Mouse (Mus musculus) thymus, adult 2 months (tissue): ENCODE measurements around the gene Padi1. TPM values are rescaled to one million over a fixed set of nuclear protein-coding genes. Genes with fewer than 3 reads are reported as not detected.

ENCODE experiments used
- DNase-seq: peaks from one replicate; pipeline ENCODE4 v3.0.0; 2021
- H3K27ac ChIP-seq: fragments of 200-500 bp; 2 replicates; pipeline ENCODE4 v1.5.1; 2012; ENCODE audit warnings: low read length, control low read depth; ENCODE audit not compliant: control insufficient read depth, insufficient read depth
- H3K27me3 ChIP-seq: fragments of 200-500 bp; 2 replicates; pipeline ENCODE4 v1.6.1; 2012; ENCODE audit warnings: mild to moderate bottlenecking, low read length, moderate library complexity, mixed read lengths; ENCODE audit not compliant: control insufficient read depth, insufficient read depth
- H3K36me3 ChIP-seq: fragments of 200-500 bp; 2 replicates; pipeline ENCODE4 v1.6.1; 2012; ENCODE audit warnings: mild to moderate bottlenecking, low read length, moderate library complexity; ENCODE audit not compliant: control insufficient read depth, insufficient read depth
- H3K4me1 ChIP-seq: fragments of 200-500 bp; replicated peaks from 2 replicates; pipeline ENCODE4 v1.6.1; 2012; ENCODE audit warnings: low read length; ENCODE audit not compliant: control insufficient read depth, insufficient read depth
- H3K4me3 ChIP-seq: fragments of 200-500 bp; 2 replicates; pipeline ENCODE4 v1.5.1; 2012; ENCODE audit warnings: mild to moderate bottlenecking, low read length, control low read depth, moderate library complexity; ENCODE audit not compliant: control insufficient read depth, insufficient read depth
- CTCF ChIP-seq: fragments of 200-500 bp; IDR thresholded peaks from 2 replicates; pipeline ENCODE4 v1.5.1; 2012; ENCODE audit warnings: mild to moderate bottlenecking, control low read depth, low read length, moderate library complexity, borderline replicate concordance; ENCODE audit not compliant: control insufficient read depth, poor library complexity, insufficient read depth; ENCODE audit errors: extremely low read depth
- POLR2A ChIP-seq: fragments of 200-500 bp; IDR thresholded peaks from 2 replicates; pipeline ENCODE4 v1.6.1; 2012; ENCODE audit warnings: mild to moderate bottlenecking, low read length, control low read depth, moderate library complexity; ENCODE audit not compliant: control insufficient read depth, poor library complexity, insufficient read depth; ENCODE audit errors: extremely low read depth
- WGBS: fragments of 180-500 bp; shearing (Covaris S2); methylation state at CpG from one replicate; pipeline ENCODE4 v1.1.7; 2018; 5-methylcytosine and 5-hydroxymethylcytosine counted together
- polyA plus RNA-seq: library from polyadenylated mRNA; depleted of rRNA; stranded (reverse); fragments of >200 nt; gene quantifications from 2 replicates; pipeline ENCODE4 v1.2.3, GENCODE M21; 2012

Padi1 gene
- polyA plus RNA-seq, 1 experiment, result 0.85 TPM

DNA sequence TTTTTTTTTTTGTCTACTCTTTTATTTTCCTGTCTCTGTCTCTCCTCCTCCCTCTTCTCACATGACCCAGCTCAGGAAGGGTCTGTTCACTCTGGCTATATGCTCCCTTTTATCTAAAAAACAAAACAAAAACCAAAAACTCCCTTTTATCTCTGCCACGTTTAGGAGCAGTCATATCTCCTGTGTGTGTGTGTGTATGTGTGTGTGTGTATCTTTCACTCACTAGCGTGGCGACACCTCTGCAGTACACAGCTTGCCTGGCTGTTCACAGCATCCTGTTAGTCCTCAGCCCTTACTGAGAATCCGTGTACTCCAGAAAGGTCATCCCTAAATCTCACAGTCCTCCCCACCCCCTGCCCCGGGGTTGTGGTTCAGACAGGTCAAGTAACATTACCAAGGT lies 30.1 kb downstream of the Padi1 start:
- H3K4me3 ChIP-seq, result no peak overlapping the region
- no peak overlapping the region for H3K27ac ChIP-seq
- no peak for DNase-seq
- 42% methylated on average over 5 of the region's 5 CpGs for WGBS
- peaks cover 56% of the 10 kb centered on the region for H3K4me1 ChIP-seq
- no peaks in the 10 kb centered on the region for H3K27me3 ChIP-seq
- no peaks in the 10 kb centered on the region for H3K36me3 ChIP-seq
- no peak for TF ChIP-seq CTCF
- no peak for TF ChIP-seq POLR2A

DNA sequence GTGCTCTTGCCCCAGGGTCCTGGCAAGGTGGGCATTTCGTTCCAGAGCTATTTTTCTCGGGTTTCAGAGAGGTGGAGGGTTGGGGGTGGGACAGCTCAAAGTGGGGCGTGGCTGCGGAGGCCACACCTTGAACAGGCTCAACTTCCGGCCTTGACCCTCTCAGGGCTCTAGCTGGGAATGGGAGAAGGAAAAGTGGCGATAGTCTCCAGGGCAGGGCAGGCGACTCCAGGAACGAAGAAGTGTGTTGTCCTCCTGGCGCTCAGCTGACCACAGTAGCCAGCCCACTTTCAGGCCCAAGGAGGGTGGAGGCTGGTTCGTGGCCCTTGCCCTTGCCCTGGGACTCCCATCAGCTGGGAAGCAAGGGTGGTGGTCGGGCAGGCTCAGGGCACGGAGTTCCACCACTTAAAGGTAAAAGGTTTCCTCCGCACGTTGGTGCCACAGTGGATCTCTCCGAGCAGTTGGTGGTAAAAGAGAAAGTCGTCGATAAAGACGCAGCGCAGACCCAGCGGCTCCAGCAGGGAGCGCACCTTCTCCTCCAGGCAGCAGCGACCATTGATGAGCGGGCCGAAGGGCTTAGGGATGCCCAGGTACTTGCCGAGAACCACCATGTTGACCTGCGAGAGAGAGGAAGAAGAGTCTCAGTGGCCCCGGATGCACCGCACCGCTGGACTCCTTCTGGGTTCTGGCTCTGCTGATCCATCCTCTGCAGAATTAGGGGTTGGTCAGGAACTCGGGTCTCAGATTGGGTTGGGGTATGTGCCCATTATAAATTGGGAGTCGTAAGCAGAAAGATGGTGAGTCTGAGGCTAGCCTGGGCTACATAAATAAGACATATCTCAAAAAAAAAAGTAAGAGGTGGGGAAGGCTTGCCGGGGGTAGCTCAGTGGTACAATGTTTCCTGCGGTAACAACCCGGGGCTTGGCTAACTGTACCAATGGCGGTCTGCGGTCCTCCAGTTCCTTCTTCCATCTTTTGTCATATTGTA lies 31.0 kb downstream of the Padi1 start:
- Histone ChIP-seq H3K27me3 (no peaks in the 10 kb centered on the region), H3K4me3 (peak overlapping the region; percentile 53), H3K36me3 (no peaks in the 10 kb centered on the region), H3K4me1 (peaks cover 62% of the 10 kb centered on the region), H3K27ac (peak overlapping the region; percentile 12; the same call in 1 of the 2 replicates)
- TF ChIP-seq CTCF (peak; percentile 63; the same call in 1 of the 2 replicates), POLR2A (no peak)
- WGBS, result 28% methylated on average over 36 of the region's 36 CpGs
- DNase-seq, result peak; percentile 47

DNA sequence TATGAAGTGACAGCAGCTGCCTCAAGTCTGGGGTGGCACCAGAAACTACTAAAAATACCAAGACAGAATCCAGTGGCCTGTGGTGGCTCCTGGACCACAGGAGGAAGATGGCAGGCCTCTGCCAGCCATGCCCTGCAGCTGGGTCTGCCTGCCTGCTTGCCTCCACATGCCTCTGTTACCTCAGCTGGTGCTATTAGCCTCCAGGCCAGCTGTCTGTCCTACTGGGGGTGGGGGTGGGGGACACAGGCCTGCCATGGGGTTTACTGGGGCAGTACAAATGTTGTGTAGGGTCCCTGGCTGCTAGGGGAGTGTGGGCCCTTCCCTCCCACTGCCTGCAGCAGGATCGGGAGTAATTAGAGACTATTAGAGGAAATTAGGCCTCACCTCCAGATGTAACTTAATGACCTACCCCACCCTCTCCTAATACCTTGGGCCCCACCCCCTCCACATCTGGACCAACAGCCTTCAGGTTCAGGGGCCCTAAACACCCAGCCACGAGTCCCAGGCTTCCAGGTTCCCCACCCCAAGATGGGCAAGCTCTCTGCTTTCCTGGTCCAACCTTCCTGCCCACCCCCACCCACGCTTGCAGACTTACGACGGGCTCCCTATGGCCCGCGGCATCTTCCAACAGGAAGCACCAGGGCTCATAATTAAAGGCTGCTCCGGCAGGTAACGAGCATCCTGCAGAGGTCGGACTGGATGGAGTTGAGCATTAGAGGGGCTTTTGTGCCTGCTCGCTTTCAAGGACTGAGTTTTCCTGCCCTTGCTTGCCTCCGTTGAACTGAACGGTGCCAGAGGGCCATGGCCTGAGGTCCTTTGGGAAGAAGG lies 32.0 kb downstream of the Padi1 start:
- Histone ChIP-seq H3K4me1 (peaks cover 62% of the 10 kb centered on the region), H3K27me3 (no peaks in the 10 kb centered on the region), H3K27ac (peak overlapping the region; percentile 12; the same call in 1 of the 2 replicates), H3K4me3 (peak overlapping the region; percentile 53), H3K36me3 (no peaks in the 10 kb centered on the region)
- 66% methylated on average over 13 of the region's 13 CpGs for WGBS
- no peak for TF ChIP-seq CTCF
- DNase-seq, result no peak

DNA sequence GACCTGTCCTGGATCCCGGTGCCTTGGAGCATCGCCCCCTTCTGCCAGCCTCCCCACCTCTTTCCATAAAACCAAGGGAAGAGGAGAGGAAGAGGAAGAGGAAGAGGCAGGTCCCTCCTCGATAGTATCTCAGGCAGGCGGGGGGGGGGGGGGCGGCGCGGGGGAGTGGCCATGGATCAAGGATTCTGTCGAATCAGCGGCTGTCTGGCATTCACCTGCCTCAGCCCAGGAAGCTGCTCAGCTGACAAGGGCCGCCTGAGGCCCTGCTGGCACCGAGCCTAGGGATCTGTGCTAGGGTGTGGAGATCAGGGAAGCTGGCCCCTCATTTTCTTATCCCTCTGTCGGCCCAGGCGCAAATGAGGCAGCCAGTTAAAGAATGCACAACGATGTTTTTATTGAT lies 33.0 kb downstream of the Padi1 start:
- no peak for TF ChIP-seq POLR2A
- no peak for TF ChIP-seq CTCF
- no peak for DNase-seq
- WGBS, result 41% methylated on average over 10 of the region's 14 CpGs
- H3K27ac ChIP-seq, result peak overlapping the region; percentile 11; the same call in 1 of the 2 replicates
- H3K36me3 ChIP-seq, result no peaks in the 10 kb centered on the region
- no peak overlapping the region for H3K4me3 ChIP-seq
- no peaks in the 10 kb centered on the region for H3K27me3 ChIP-seq
- H3K4me1 ChIP-seq, result peaks cover 62% of the 10 kb centered on the region

DNA sequence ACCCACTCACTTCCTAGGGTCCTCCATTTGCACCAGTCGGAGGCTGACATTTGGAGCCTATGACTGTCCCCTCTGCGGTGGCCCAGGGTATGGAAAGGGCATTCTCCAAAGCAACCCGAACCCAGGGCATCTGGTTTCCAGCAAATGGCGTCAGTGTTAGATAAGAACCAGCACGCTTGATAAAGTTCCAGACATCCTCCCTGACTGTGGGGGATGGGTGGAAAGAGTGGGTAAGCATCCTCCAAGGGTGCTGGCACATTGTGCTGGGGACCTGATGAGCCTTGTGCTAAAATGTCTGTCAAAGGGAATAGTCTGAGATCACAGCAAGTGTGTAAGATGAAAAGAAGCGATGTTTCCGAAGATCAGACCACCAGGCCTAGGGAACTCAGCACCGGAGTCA lies 33.4 kb downstream of the Padi1 start:
- peaks cover 62% of the 10 kb centered on the region for H3K4me1 ChIP-seq
- no peak for DNase-seq

DNA sequence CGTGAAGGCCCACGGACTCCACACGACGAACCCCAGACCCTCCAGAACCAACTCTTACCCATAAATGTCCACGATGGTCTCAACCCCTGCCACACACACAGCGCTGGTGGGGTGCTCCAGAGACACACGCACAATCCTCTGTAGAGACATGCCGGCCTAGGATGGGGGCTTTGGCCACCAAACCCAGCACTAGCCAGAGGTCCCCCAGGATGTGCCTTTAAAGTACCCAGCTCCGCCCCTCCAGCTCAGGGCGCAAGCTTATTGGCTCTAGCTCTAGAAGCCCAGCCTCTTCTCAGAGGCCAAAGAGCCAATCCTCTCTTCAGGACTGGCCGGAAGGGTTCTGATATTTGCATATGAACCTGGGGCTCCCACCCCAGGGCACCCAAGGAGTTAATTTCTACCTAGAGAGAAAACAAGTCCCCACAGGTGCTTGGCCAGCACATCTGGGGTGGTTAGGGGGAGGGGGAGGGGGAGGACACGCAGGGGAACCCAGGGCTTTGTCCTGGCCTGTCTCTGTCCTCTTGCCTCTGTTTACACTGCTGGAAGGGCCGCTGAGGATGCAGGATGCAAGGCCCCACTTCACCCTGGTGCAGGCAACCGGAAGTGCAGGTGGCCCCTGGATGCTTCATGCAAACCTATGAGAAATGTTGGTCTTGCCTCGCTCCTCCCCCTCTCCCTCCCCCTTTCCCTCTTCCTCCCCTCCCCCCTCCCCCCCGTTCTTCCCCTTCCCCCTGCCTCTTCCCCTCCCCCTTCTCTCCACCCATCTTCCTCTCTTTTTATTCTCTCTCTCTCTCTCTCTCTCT lies 34.9 kb downstream of the Padi1 start, which contains the start of gene Padi3:
Gene Padi3 (minus strand): TSS at position 191 of the 803 bp plus-strand sequence.
- Histone ChIP-seq H3K27me3 (no peaks in the 10 kb centered on the region), H3K4me1 (peaks cover 52% of the 10 kb centered on the region), H3K4me3 (no peak within 1 kb of the TSS), H3K36me3 (no peaks in the 10 kb centered on the region), H3K27ac (peak within 1 kb of the TSS; percentile 79)
- DNase-seq, result peak; percentile 65
- no peak for TF ChIP-seq POLR2A
- TF ChIP-seq CTCF, result no peak
- 65% methylated on average over 16 of the region's 16 CpGs for WGBS

More for the DNA sequence above, 33.4 kb downstream of the Padi1 start:
- Histone ChIP-seq H3K27me3 (no peaks in the 10 kb centered on the region), H3K36me3 (no peaks in the 10 kb centered on the region), H3K27ac (peak overlapping the region; percentile 11; the same call in 1 of the 2 replicates), H3K4me3 (no peak overlapping the region)
- WGBS, result 85% methylated on average over 8 of the region's 8 CpGs
- no peak for TF ChIP-seq POLR2A
- no peak for TF ChIP-seq CTCF
